Mouse (Mus musculus) forebrain, embryonic 16.5 days (tissue): ENCODE results near the gene Sp9. TPM values are rescaled to one million over a fixed set of nuclear protein-coding genes. Genes with fewer than 3 reads are reported as not detected.

Experiments
- ATAC-seq: fragments of 200-750 bp; cut with Nextera tagmentation; 2 replicates; pipeline ENCODE4 v1.8.0; 2017; ENCODE audit warnings: mild to moderate bottlenecking, moderate library complexity
- H3K27ac ChIP-seq: fragments of 300-500 bp; sonication (generic); 2 replicates; pipeline ENCODE4 v1.5.1; 2014; ENCODE audit warnings: low read length, control low read depth
- H3K27me3 ChIP-seq: fragments of 300-500 bp; sonication (generic); replicated peaks from 2 replicates; pipeline ENCODE4 v1.6.1; 2014; ENCODE audit warnings: low read length; ENCODE audit not compliant: control insufficient read depth, insufficient read depth
- H3K36me3 ChIP-seq: fragments of 300-500 bp; sonication (generic); 2 replicates; pipeline ENCODE4 v1.6.1; 2014; ENCODE audit not compliant: control insufficient read depth, insufficient read depth
- H3K4me1 ChIP-seq: fragments of 300-500 bp; sonication (generic); replicated peaks from 2 replicates; pipeline ENCODE4 v1.6.1; 2014; ENCODE audit warnings: low read length; ENCODE audit not compliant: control insufficient read depth, insufficient read depth
- H3K4me2 ChIP-seq: fragments of 300-500 bp; sonication (generic); 2 replicates; pipeline ENCODE4 v1.6.1; 2014; ENCODE audit warnings: mild to moderate bottlenecking, low read length, control low read depth
- H3K4me3 ChIP-seq: fragments of 300-500 bp; sonication (generic); replicated peaks from 2 replicates; pipeline ENCODE4 v1.5.1; 2014; ENCODE audit warnings: mild to moderate bottlenecking, low read length, control low read depth
- H3K9ac ChIP-seq: fragments of 300-500 bp; sonication (generic); replicated peaks from 2 replicates; pipeline ENCODE4 v1.6.1; 2014; ENCODE audit warnings: low read depth, low read length, control low read depth
- H3K9me3 ChIP-seq: fragments of 300-500 bp; sonication (generic); 2 replicates; pipeline ENCODE4 v1.6.1; 2016; ENCODE audit warnings: low read length; ENCODE audit not compliant: control insufficient read depth
- WGBS: fragments of 180-500 bp; shearing (Covaris S2); extraction: QIAGEN DNeasy Blood & Tissue Kit; methylation state at CpG from one replicate; pipeline ENCODE4 v1.1.7; 2014; 5-methylcytosine and 5-hydroxymethylcytosine counted together
- polyA plus RNA-seq: library from polyadenylated mRNA; unstranded; fragments of >200 nt; fragmentation: Nextera tagmentation; extraction: Ambion mirVana; gene quantifications from 2 replicates; pipeline ENCODE4 v1.2.1, GENCODE M21; 2015

The Sp9 gene
- polyA plus RNA-seq, 1 experiment from 2014 or later, result 6.6 TPM

DNA sequence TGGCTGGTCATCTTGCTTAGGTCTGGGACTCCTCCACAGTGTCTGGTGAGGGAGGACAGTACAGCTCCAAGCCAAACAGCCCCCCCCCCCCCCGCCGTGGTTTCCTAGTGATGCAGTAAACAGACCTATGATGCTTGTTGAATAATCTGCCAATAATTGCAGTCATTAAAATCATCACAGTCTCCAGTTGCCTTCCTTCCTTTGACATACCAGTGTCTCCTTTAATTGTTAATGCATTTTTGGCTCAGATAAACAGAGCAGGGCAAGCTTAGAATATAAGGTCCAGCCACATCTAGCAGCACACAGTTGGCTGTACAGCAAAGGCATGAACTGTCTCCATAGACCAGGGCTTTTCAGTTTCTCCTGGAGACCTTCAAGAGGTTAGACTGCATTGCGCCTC lies 4.5 kb upstream of the Sp9 start:
- no peak overlapping the region for H3K4me3 ChIP-seq
- no peak for ATAC-seq
- H3K36me3 ChIP-seq, result no peaks in the 10 kb centered on the region
- peaks cover 38% of the 10 kb centered on the region for H3K4me1 ChIP-seq
- H3K9ac ChIP-seq, result no peak overlapping the region
- 8% methylated on average over 3 of the region's 3 CpGs for WGBS
- H3K4me2 ChIP-seq, result no peak overlapping the region
- H3K27ac ChIP-seq, result no peak overlapping the region
- H3K9me3 ChIP-seq, result no peaks in the 10 kb centered on the region
- peaks cover 32% of the 10 kb centered on the region for H3K27me3 ChIP-seq

DNA sequence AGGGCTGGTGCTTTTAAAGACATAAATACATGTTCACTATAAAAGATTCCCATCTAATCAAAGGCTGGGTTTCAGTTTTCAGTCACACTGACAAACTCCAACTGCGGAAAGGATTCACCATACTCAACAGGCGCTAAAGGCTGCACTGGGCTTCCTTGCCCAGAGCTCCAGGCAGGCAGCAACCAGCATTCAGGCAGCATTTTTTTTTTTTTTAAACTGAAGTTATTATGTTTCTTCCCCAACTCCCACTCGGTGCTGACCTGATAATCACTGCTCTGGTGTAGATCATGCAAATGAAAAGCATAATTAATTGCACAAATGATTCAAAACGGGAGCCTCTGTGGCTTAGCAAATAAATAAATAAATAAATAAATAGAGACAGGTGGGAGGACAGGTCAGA lies 3.9 kb upstream of the Sp9 start:
- ATAC-seq, result no peak
- Histone ChIP-seq H3K27me3 (peaks cover 32% of the 10 kb centered on the region), H3K4me2 (peak overlapping the region; percentile 41), H3K9me3 (no peaks in the 10 kb centered on the region), H3K27ac (no peak overlapping the region), H3K36me3 (no peaks in the 10 kb centered on the region), H3K9ac (peak overlapping the region; percentile 43; the same call in 1 of the 2 replicates), H3K4me1 (peaks cover 38% of the 10 kb centered on the region), H3K4me3 (no peak overlapping the region; the same call in 1 of the 2 replicates)
- 4% methylated on average over 4 of the region's 4 CpGs for WGBS

DNA sequence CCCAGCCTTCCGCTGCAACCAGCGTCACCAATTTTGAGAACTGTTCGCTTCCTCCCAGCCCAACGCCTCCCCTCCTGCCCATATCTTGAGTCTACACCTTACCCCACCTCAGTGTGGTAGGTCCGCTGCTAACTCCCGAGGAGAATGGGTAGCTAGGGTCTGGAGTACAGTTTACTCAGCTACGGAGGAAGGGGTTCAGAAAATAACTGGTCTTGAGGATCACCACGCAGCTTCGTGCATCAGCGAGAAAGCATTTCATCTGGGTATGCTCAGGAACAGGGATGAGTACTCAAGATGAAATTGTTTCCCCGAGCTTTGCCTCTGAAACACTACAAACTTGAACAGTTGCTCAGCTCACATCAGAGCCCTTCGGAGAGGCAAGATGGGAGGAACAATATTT lies 3.4 kb upstream of the Sp9 start:
- H3K4me2 ChIP-seq, result peak overlapping the region; percentile 41
- H3K4me3 ChIP-seq, result peak overlapping the region; percentile 20

DNA sequence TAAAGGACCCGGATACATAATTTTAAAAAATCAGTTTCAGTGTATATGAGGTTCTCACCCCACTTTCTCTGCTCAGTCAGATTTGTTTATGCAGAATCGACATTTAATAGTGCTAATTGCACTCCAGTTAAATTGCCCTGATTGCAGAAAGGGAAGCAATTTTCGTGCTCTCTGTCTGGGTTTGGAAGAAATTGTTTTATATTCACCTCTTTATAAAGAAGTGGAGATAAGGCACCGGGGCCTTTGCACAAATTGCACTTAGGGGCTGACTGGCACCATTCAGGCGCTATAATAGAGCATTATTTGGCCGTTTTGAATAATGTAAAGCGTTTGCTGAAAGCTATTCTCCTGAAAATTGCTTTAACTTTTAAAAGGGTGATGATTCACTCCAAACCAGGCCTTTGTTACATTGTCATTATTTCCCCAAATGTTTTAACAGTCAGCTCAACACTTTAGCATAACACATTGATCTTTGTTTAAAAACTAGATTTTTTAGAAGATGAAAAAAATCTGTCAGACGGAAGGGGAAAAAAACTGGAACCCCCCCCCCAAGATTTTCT lies 2.8 kb upstream of the Sp9 start:
- Histone ChIP-seq H3K4me3 (no peak overlapping the region), H3K27ac (no peak overlapping the region), H3K27me3 (peaks cover 32% of the 10 kb centered on the region), H3K36me3 (no peaks in the 10 kb centered on the region), H3K9me3 (no peaks in the 10 kb centered on the region), H3K4me1 (peaks cover 42% of the 10 kb centered on the region), H3K4me2 (no peak overlapping the region), H3K9ac (no peak overlapping the region)
- ATAC-seq, result no peak
- WGBS, result 2% methylated on average over 8 of the region's 8 CpGs

More for the DNA sequence above, 3.4 kb upstream of the Sp9 start:
- H3K36me3 ChIP-seq, result no peaks in the 10 kb centered on the region
- peaks cover 41% of the 10 kb centered on the region for H3K4me1 ChIP-seq
- H3K27ac ChIP-seq, result peak overlapping the region; percentile 55
- H3K27me3 ChIP-seq, result peaks cover 32% of the 10 kb centered on the region
- H3K9ac ChIP-seq, result peak overlapping the region; percentile 43
- ATAC-seq, result no peak
- under 1% methylated on average over 12 of the region's 12 CpGs for WGBS
- H3K9me3 ChIP-seq, result no peaks in the 10 kb centered on the region

DNA sequence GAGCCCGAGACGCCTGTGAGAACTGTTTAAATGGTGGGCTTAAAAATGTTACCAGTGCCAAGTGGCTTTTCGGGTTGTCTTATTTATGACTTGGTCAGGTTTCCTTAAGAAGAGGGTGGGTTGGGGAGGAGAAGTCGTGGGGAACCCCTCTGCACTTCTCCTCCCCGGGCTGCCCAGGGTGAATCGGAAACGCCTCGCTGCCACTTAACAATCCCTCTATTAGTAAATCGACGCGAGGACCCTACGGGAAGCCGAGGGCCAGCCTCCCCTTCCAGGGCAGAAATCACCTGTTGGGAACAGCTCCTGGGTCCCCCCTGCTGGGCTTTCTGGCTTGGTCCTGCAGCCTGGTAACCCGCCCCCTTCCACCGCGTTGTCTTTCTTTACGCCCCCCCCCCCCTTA lies 2.1 kb upstream of the Sp9 start:
- Histone ChIP-seq H3K9ac (0 out of 2 replicates have a peak overlapping the region, but pooled peaks have one; percentile 22), H3K27me3 (peaks cover 30% of the 10 kb centered on the region), H3K4me3 (peak overlapping the region; percentile 18; the same call in 1 of the 2 replicates), H3K27ac (peak overlapping the region; percentile 56), H3K9me3 (no peaks in the 10 kb centered on the region), H3K36me3 (no peaks in the 10 kb centered on the region), H3K4me1 (peaks cover 41% of the 10 kb centered on the region), H3K4me2 (peak overlapping the region; percentile 37)
- no peak for ATAC-seq
- WGBS, result 0% methylated on average over 17 of the region's 17 CpGs

DNA sequence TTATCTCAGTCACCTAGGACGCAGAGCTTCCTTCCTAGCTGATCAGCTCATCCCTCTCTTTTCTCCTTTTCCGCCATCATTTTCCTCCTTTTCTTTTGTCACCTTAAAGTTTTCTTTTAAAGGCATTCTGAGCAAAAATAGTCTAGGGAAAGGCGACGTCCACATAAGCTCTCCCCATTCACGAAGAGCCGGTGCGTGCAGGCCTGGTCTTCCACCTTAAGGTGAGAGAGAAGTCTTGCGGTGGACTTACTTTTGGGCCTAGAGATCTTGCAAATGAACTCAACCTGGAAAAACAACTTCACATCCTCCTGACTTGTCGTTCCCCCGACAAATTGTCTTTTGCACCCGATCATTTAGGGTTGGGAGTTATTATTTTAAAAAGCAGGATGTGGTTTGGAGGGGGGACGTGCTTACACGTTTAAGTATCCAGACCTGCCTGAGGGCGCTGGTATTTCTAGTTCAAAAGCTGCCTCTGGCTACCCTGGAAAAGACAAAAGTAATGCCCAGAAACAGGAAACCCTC lies 1.6 kb upstream of the Sp9 start:
- no peaks in the 10 kb centered on the region for H3K9me3 ChIP-seq
- no peak for ATAC-seq
- 5% methylated on average over 14 of the region's 14 CpGs for WGBS
- H3K4me3 ChIP-seq, result peak overlapping the region; percentile 51
- peaks cover 27% of the 10 kb centered on the region for H3K27me3 ChIP-seq
- peak overlapping the region; percentile 35 for H3K9ac ChIP-seq
- no peaks in the 10 kb centered on the region for H3K36me3 ChIP-seq
- peaks cover 38% of the 10 kb centered on the region for H3K4me1 ChIP-seq
- H3K27ac ChIP-seq, result peak overlapping the region; percentile 78
- peak overlapping the region; percentile 48 for H3K4me2 ChIP-seq

DNA sequence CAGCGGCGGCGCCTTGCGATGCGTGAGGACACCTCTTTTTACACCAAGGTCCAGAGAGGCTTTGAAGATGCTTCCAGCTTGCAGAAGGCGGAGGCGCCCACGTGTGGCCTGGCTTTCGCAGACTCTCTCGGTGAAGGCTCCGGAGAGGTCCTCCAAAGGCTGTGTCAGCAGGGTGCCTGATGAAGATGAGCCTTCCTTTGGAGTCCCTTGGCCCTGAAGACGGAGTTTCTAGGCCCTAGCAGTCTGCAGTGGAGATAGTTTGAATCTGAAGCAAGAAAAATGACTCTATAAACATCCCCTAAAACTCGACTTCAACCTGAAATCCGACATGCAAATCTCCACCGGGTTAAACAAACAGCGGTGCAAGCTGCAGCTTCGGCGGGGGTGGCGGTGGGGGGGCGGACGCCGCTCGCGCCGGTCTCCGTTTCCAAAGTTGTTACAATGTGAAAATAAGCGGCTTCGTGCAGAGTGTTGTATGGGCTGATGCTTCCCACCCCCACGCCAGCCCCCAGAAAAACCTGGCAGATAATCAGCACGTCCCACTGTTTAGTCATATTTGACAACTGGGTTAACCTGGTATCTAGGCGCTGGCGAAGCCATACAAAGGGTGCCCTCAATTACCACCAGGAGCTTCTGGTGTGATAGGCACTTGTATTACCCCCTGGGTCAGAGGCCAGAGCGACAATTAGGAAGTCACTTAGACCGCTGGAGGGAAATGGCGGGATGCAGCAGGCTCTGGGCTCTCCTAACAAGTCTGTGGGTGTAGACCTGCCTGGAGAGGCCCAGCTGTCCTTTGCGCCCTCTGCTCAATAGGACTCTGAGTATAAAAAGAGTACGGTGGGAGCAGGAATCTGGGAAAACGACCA lies 899 bp upstream of the Sp9 start:
- Histone ChIP-seq H3K4me2 (peak overlapping the region; percentile 48), H3K9ac (peak overlapping the region; percentile 35), H3K36me3 (no peaks in the 10 kb centered on the region), H3K27me3 (peaks cover 21% of the 10 kb centered on the region), H3K9me3 (no peaks in the 10 kb centered on the region), H3K4me3 (peak overlapping the region; percentile 51), H3K27ac (peak overlapping the region; percentile 78), H3K4me1 (peaks cover 38% of the 10 kb centered on the region)
- ATAC-seq, result peak; percentile 7; the same call in 1 of the 2 replicates
- under 1% methylated on average over 38 of the region's 38 CpGs for WGBS

DNA sequence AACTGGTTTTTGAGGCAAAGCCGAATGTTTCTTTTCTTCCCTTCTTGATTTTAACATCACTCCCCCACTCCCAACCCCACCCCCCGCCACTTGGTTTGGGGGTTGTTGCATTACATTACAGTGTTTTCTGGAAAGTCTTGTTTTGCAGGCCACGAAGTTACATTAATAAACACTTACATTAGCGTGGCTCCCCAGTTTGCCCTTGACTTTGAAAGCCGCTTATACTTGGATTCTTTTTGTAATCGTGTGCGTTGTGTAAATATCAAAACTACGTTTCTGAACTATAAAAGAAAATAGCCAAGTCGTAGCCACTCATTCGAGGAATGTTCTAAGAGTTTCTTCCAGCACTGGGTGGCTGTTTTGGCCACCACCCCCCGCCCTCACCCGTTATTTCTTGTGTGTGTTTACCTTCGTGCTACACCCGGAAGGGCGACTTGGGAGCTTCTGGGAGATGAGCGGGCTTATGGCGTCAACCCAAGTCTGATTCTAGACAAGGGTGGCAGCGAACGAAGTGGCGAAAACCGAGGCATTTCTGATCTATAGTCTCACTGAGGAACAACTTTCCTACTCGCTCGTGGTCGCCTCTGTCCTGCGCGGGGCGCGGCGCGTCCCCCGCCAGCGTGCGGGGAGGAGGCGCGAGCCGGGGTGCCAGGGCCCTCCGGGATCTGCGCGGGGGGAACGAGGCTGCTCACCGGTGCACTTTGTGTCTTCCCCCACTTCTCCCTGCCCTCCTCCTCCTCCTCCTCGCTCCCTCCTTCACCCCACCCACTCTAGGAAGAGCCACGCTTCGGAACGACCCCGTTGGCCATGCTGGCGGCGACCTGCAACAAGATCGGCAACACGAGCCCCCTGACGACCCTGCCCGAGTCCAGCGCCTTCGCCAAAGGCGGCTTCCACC lies 875 bp downstream of the Sp9 start:
- Histone ChIP-seq H3K4me1 (peaks cover 39% of the 10 kb centered on the region), H3K27ac (peak overlapping the region; percentile 81), H3K9ac (peak overlapping the region; percentile 68), H3K4me2 (peak overlapping the region; percentile 52), H3K36me3 (no peaks in the 10 kb centered on the region), H3K4me3 (peak overlapping the region; percentile 51), H3K27me3 (peaks cover 12% of the 10 kb centered on the region), H3K9me3 (no peaks in the 10 kb centered on the region)
- WGBS, result under 1% methylated on average over 55 of the region's 55 CpGs
- no peak for ATAC-seq
